15 mouse cellular contexts compared by ENCODE assay signal in the genomic region with DNA sequence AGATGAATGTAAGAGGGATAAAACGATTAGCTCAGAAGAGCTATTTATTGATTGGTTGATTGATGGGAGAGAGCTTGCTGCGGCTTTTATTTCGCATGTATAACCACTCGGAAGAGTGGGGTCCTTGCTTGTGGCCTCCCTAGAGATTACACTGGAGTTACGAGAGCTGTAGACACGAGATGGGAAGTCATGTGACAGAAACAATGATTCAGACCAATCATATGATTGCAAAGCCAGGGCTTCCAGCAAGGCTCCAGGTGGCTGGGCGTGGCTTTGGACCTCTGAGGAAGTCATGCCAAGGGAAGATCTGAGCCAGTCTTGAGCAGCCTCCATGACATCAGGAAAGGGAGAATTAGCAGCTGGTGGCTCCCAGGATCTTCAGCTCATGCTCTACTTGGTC.
"Had no signal": no experiment of that assay in that cellular context is flagged by ENCODE, and none has a peak within 500 bp of the region (broad histone marks: within the 10 kb centered on the region; RNA-seq: fewer than 3 reads in every experiment).

No protein-coding gene starts in this region.

- H3K4me2 ChIP-seq: liver, embryonic 13.5 days; lung, embryonic 14.5 days; midbrain, embryonic 13.5 days had no signal

- H3K27me3 ChIP-seq: liver, embryonic 13.5 days; midbrain, embryonic 13.5 days had no signal

- H3K9me3 ChIP-seq: liver, embryonic 13.5 days; midbrain, embryonic 10.5 days; midbrain, embryonic 13.5 days had no signal

- H3K4me1 ChIP-seq: liver, embryonic 13.5 days; midbrain, embryonic 10.5 days; midbrain, embryonic 13.5 days had no signal

- H3K36me3 ChIP-seq: liver, embryonic 13.5 days; midbrain, embryonic 10.5 days; midbrain, embryonic 13.5 days had no signal

- H3K9ac ChIP-seq: liver, embryonic 13.5 days; lung, embryonic 14.5 days; midbrain, embryonic 13.5 days had no signal

- ATAC-seq: lung, postnatal 0 days; midbrain, embryonic 13.5 days; midbrain, embryonic 16.5 days had no signal

- H3K27ac ChIP-seq: liver, embryonic 13.5 days; midbrain, embryonic 10.5 days; midbrain, embryonic 13.5 days had no signal

- DNase-seq: kidney, adult 18-20 months; kidney, adult 9 months; kidney, postnatal 14 days; kidney, postnatal 4 days; liver, embryonic 13.5 days; lung, postnatal 36 days; thymus, adult 18-20 months; thymus, postnatal 14 days; thymus, postnatal 4 days had no signal

- H3K4me3 ChIP-seq: liver, embryonic 13.5 days; megakaryocyte, embryonic 14.5 days; midbrain, embryonic 10.5 days; midbrain, embryonic 13.5 days had no signal
